Mouse (Mus musculus) limb, embryonic 13.5 days (tissue): Measurements from ENCODE around the gene Stard5. TPM values are rescaled to one million over a fixed set of nuclear protein-coding genes. Genes with fewer than 3 reads are reported as not detected.

Experiments
- ATAC-seq: fragments of 200-750 bp; cut with Nextera tagmentation; 2 replicates; pipeline ENCODE4 v1.8.0; 2017; ENCODE audit warnings: low read depth, moderate number of reproducible peaks, moderate TSS enrichment; ENCODE audit not compliant: low FRiP score
- H3K27ac ChIP-seq: fragments of 300-500 bp; sonication (generic); 2 replicates; pipeline ENCODE4 v1.5.1; 2015; ENCODE audit warnings: inconsistent platforms, mild to moderate bottlenecking, moderate library complexity
- H3K27me3 ChIP-seq: fragments of 300-500 bp; sonication (generic); 2 replicates; pipeline ENCODE4 v1.6.1; 2015; ENCODE audit warnings: mild to moderate bottlenecking, inconsistent platforms
- H3K36me3 ChIP-seq: fragments of 300-500 bp; sonication (generic); 2 replicates; pipeline ENCODE4 v1.6.1; 2015; ENCODE audit warnings: inconsistent platforms, mild to moderate bottlenecking, moderate library complexity
- H3K4me1 ChIP-seq: fragments of 300-500 bp; sonication (generic); 2 replicates; pipeline ENCODE4 v1.6.1; 2015; ENCODE audit warnings: inconsistent platforms
- H3K4me2 ChIP-seq: fragments of 300-500 bp; sonication (generic); replicated peaks from 2 replicates; pipeline ENCODE4 v1.6.1; 2015; ENCODE audit warnings: inconsistent platforms, mild to moderate bottlenecking, moderate library complexity
- H3K4me3 ChIP-seq: fragments of 300-500 bp; sonication (generic); 2 replicates; pipeline ENCODE4 v1.5.1; 2015; ENCODE audit warnings: moderate library complexity, mild to moderate bottlenecking, inconsistent platforms
- H3K9ac ChIP-seq: fragments of 300-500 bp; sonication (generic); 2 replicates; pipeline ENCODE4 v1.6.1; 2015; ENCODE audit warnings: mild to moderate bottlenecking, inconsistent platforms
- H3K9me3 ChIP-seq: fragments of 300-500 bp; sonication (generic); 2 replicates; pipeline ENCODE4 v1.6.1; 2016; ENCODE audit warnings: inconsistent platforms
- WGBS: fragments of 180-500 bp; shearing (Covaris S2); methylation state at CpG from one replicate; pipeline ENCODE4 v1.1.7; 2015; 5-methylcytosine and 5-hydroxymethylcytosine counted together
- polyA plus RNA-seq: library from polyadenylated mRNA; unstranded; fragments of >200 nt; fragmentation: Nextera tagmentation; extraction: Ambion mirVana; gene quantifications from 2 replicates; pipeline ENCODE4 v1.2.1, GENCODE M21; 2015

Stard5 gene
- polyA plus RNA-seq, 1 experiment from 2014 or later: 21.7 TPM

- H3K9me3 ChIP-seq: no peaks in the 10 kb centered on the region
- H3K9ac ChIP-seq: no peak overlapping the region
- H3K36me3 ChIP-seq: no peaks in the 10 kb centered on the region; the same call in 1 of the 2 replicates
- no peak overlapping the region for H3K4me3 ChIP-seq
- no peak overlapping the region for H3K4me2 ChIP-seq
- H3K4me1 ChIP-seq: no peaks in the 10 kb centered on the region
- H3K27me3 ChIP-seq: no peaks in the 10 kb centered on the region
- WGBS: 58% methylated on average over 5 of the region's 5 CpGs
- no peak overlapping the region for H3K27ac ChIP-seq
- ATAC-seq: no peak
These were observed 23.3 kb downstream of the Stard5 start for GRCm38 (mm10) chr7:83654938-83655630.

- Histone ChIP-seq H3K9ac (no peak overlapping the region), H3K4me2 (no peak overlapping the region), H3K4me1 (no peaks in the 10 kb centered on the region), H3K4me3 (no peak overlapping the region), H3K36me3 (no peaks in the 10 kb centered on the region; the same call in none of the 2 replicates), H3K27me3 (no peaks in the 10 kb centered on the region), H3K27ac (no peak overlapping the region), H3K9me3 (no peaks in the 10 kb centered on the region)
- 82% methylated on average over 1 of the region's 1 CpGs for WGBS
- ATAC-seq: no peak
These were observed 27.0 kb downstream of the Stard5 start for GRCm38 (mm10) chr7:83658716-83659115.

- no peaks in the 10 kb centered on the region for H3K9me3 ChIP-seq
- WGBS: 80% methylated on average over 9 of the region's 9 CpGs
- no peaks in the 10 kb centered on the region; the same call in none of the 2 replicates for H3K36me3 ChIP-seq
- ATAC-seq: no peak
- no peak overlapping the region for H3K4me3 ChIP-seq
- H3K9ac ChIP-seq: no peak overlapping the region
- H3K27me3 ChIP-seq: no peaks in the 10 kb centered on the region
- H3K27ac ChIP-seq: no peak overlapping the region
- no peak overlapping the region for H3K4me2 ChIP-seq
- no peaks in the 10 kb centered on the region for H3K4me1 ChIP-seq
These were observed 27.7 kb downstream of the Stard5 start for GRCm38 (mm10) chr7:83659159-83660065.

GRCm38 (mm10) chr7:83660273-83660691 lies 28.5 kb downstream of the Stard5 start:
- Histone ChIP-seq H3K4me1 (no peaks in the 10 kb centered on the region), H3K9ac (no peak overlapping the region), H3K4me3 (no peak overlapping the region), H3K36me3 (no peaks in the 10 kb centered on the region; the same call in 1 of the 2 replicates), H3K4me2 (no peak overlapping the region), H3K9me3 (no peaks in the 10 kb centered on the region), H3K27ac (no peak overlapping the region), H3K27me3 (no peaks in the 10 kb centered on the region)
- ATAC-seq: no peak
- WGBS: 92% methylated on average over 11 of the region's 11 CpGs

GRCm38 (mm10) chr7:83661031-83661430 lies 29.3 kb downstream of the Stard5 start:
- ATAC-seq: no peak
- H3K4me3 ChIP-seq: no peak overlapping the region
- H3K27me3 ChIP-seq: no peaks in the 10 kb centered on the region
- H3K36me3 ChIP-seq: no peaks in the 10 kb centered on the region; the same call in 1 of the 2 replicates
- no peaks in the 10 kb centered on the region for H3K9me3 ChIP-seq
- H3K4me1 ChIP-seq: no peaks in the 10 kb centered on the region
- H3K4me2 ChIP-seq: no peak overlapping the region
- 91% methylated on average over 10 of the region's 10 CpGs for WGBS
- H3K9ac ChIP-seq: no peak overlapping the region
- H3K27ac ChIP-seq: no peak overlapping the region

- 97% methylated on average over 3 of the region's 3 CpGs for WGBS
These were observed 30.0 kb downstream of the Stard5 start for GRCm38 (mm10) chr7:83661763-83662162.

GRCm38 (mm10) chr7:83662711-83663375 lies 31.1 kb downstream of the Stard5 start:
- 86% methylated on average over 6 of the region's 6 CpGs for WGBS
- H3K4me2 ChIP-seq: no peak overlapping the region
- H3K4me1 ChIP-seq: no peaks in the 10 kb centered on the region
- H3K9ac ChIP-seq: no peak overlapping the region
- no peak for ATAC-seq
- H3K4me3 ChIP-seq: no peak overlapping the region
- H3K9me3 ChIP-seq: no peaks in the 10 kb centered on the region
- no peaks in the 10 kb centered on the region for H3K27me3 ChIP-seq
- H3K36me3 ChIP-seq: no peaks in the 10 kb centered on the region; the same call in 1 of the 2 replicates
- H3K27ac ChIP-seq: no peak overlapping the region

More at GRCm38 (mm10) chr7:83661763-83662162, 30.0 kb downstream of the Stard5 start:
- Histone ChIP-seq H3K9me3 (no peaks in the 10 kb centered on the region), H3K36me3 (no peaks in the 10 kb centered on the region; the same call in 1 of the 2 replicates), H3K27ac (no peak overlapping the region), H3K4me2 (no peak overlapping the region), H3K9ac (no peak overlapping the region), H3K27me3 (no peaks in the 10 kb centered on the region), H3K4me3 (no peak overlapping the region), H3K4me1 (no peaks in the 10 kb centered on the region)
- ATAC-seq: no peak

GRCm38 (mm10) chr7:83666087-83666595 lies 34.4 kb downstream of the Stard5 start:
- Histone ChIP-seq H3K4me2 (no peak overlapping the region), H3K27me3 (no peaks in the 10 kb centered on the region), H3K4me1 (no peaks in the 10 kb centered on the region), H3K9me3 (no peaks in the 10 kb centered on the region), H3K4me3 (no peak overlapping the region), H3K27ac (no peak overlapping the region), H3K9ac (no peak overlapping the region), H3K36me3 (no peaks in the 10 kb centered on the region)
- no peak for ATAC-seq
- 83% methylated on average over 4 of the region's 4 CpGs for WGBS

- 86% methylated on average over 5 of the region's 5 CpGs for WGBS
- Histone ChIP-seq H3K4me2 (no peak overlapping the region), H3K9ac (no peak overlapping the region), H3K4me1 (no peaks in the 10 kb centered on the region), H3K4me3 (no peak overlapping the region), H3K36me3 (no peaks in the 10 kb centered on the region), H3K9me3 (no peaks in the 10 kb centered on the region), H3K27me3 (no peaks in the 10 kb centered on the region), H3K27ac (no peak overlapping the region)
- ATAC-seq: no peak
These were observed 36.3 kb downstream of the Stard5 start for GRCm38 (mm10) chr7:83667936-83668645.

- WGBS: 13% methylated on average over 1 of the region's 1 CpGs
- no peaks in the 10 kb centered on the region for H3K4me1 ChIP-seq
- H3K4me3 ChIP-seq: no peak overlapping the region
- H3K27ac ChIP-seq: no peak overlapping the region
- no peak for ATAC-seq
- H3K4me2 ChIP-seq: no peak overlapping the region
- H3K27me3 ChIP-seq: no peaks in the 10 kb centered on the region
- no peaks in the 10 kb centered on the region for H3K36me3 ChIP-seq
- H3K9ac ChIP-seq: no peak overlapping the region
- H3K9me3 ChIP-seq: no peaks in the 10 kb centered on the region
These were observed 37.0 kb downstream of the Stard5 start for GRCm38 (mm10) chr7:83668724-83669123.

GRCm38 (mm10) chr7:83671573-83671972 lies 39.8 kb downstream of the Stard5 start:
- H3K9me3 ChIP-seq: no peaks in the 10 kb centered on the region; the same call in 1 of the 2 replicates

More at GRCm38 (mm10) chr7:83671573-83671972, 39.8 kb downstream of the Stard5 start:
- Histone ChIP-seq H3K4me2 (no peak overlapping the region), H3K4me3 (no peak overlapping the region), H3K36me3 (peaks cover 4% of the 10 kb centered on the region; the same call in 1 of the 2 replicates), H3K27ac (no peak overlapping the region), H3K27me3 (no peaks in the 10 kb centered on the region), H3K9ac (no peak overlapping the region), H3K4me1 (no peaks in the 10 kb centered on the region)
- 86% methylated on average over 6 of the region's 6 CpGs for WGBS
- ATAC-seq: no peak
